Mouse (Mus musculus) R1 (cell line): ENCODE measurements at regions not wholly inside any gene's neighbourhood (a gene's known extent, or its start where the extent isn't known, plus 50 kb on each side); places are given as distances from the start of the nearest gene placed in this dataset.

Experiments
- DNase-seq: peaks from one replicate; pipeline ENCODE4 v3.0.0-alpha.2; 2018; ENCODE audit warnings: low read depth, low spot score

DNA sequence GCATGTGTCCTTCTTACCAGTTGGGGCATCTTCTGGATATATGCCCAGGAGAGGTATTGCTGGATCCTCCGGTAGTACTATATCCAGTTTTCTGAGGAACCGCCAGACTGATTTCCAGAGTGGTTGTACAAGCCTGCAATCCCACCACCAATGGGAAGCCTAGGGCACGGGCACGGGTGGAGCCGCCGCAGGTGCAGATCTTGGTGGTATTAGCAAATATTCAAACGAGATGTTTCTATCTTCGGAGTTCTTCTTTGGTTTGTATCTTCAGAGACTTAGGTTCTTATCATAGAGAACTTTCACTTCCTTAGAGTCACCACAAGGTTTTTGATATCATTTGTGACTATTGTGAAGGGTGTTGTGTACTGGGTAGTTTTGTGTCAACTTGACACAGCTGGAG, 103.1 kb downstream of the Btbd35f12 start:
- DNase-seq: peak; percentile 18
